Mouse (Mus musculus) E14TG2a.4 (cell line): ENCODE data around the gene Aqp5.

Experiments used
- CTCF ChIP-seq: conservative IDR thresholded peaks from 2 replicates; pipeline ENCODE4 v1.5.1; 2014; ENCODE audit warnings: low read length
- NANOG ChIP-seq: IDR thresholded peaks from 2 replicates; pipeline ENCODE4 v1.6.1; 2014; ENCODE audit warnings: borderline replicate concordance, low read length, mixed read lengths

DNA sequence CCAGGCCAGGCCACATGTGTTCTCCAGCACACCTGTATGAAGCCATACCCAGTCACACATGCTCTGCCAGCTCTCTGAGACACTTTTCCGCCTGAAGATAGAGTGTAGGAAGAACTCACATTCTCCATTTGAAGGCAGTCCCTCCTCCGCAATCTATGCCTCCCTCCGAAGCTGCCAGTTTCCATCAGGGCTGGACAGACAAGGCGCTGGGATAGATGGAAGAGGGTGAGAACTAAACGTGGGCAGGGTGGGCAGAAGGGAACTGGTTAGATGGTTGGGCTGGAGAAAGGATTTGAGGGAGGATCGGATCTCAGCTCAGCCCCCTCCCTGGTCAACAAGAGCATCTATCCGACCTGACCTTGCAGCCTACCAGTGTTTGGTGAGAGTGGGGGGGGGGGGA is 6.3 kb downstream of the Aqp5 start:
- TF ChIP-seq CTCF (no peak), NANOG (no peak)
